Mouse (Mus musculus) hematopoietic stem cell, adult 5-6 weeks (primary cell): ENCODE data around the gene Apold1. TPM values are rescaled to one million over a fixed set of nuclear protein-coding genes. Genes with fewer than 3 reads are reported as not detected.

ENCODE experiments used
- ATAC-seq, 2 experiments: fragments of 125-278 bp in 1 of 2; replicated peaks in 1 of 2; 2 replicates each; pipeline ENCODE4 v1.8.0; 2016 to 2017; ENCODE audit warnings: inconsistent platforms in 2 of 2, mild to moderate bottlenecking in 2 of 2, moderate number of reproducible peaks in 2 of 2, low read depth in 1 of 2, moderate TSS enrichment in 1 of 2; ENCODE audit not compliant: low FRiP score in 2 of 2, poor library complexity in 2 of 2, severe bottlenecking in 2 of 2, insufficient read depth in 1 of 2, low TSS enrichment in 1 of 2
- total RNA-seq: library from RNA; stranded (forward); fragments of 172-1452, 232-1000 nt; gene quantifications from 2 replicates; pipeline ENCODE4 v1.2.3, GENCODE M21; 2017

The Apold1 gene
- total RNA-seq: 0.94 and 2.0 TPM in 2 replicates

DNA sequence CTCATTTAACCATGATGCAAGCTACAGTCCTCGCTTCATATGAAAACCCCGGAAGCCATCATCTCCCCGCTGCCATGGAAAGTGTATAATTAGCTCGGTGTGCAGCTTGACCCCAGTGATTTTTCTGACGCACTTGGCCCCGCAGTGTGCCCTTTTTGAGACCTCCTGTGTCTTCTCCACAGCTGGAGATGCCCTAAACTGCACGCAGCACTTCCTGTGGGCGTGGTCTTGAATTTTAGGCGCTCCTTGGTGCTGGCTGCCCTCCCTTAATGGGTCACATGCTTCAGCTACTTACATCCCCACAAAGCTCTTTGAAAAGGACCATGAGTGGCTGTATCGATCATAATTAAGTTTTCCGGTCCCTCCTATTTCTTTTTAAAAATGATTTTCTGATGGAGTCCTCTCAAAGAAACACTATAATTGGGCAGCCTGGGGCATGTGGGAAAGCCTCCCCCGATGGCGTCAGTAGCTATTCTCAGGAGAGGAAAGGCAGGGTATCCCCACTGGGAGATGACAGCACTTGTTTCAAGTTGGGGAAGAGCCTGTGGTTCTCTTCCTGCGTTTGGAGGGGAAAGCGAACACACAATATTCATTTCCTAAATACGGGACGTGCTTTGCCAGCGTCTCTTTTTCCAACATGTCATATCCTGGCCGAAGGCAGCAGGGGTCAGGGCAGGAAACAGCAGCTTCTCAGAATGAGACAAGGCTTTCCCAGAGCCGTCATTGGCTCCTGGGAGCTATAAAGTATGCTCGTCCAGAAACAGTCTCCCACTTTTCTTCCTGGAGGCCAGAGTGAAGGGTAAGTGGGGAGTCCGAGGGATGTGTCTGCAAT is at the start of gene Apold1:
Gene Apold1 (plus strand): TSS at position 488 of the 832 bp plus-strand sequence.
- 0 out of 4 replicates have a peak, but pooled peaks of 1 of the 2 experiments have one; percentile 19 for ATAC-seq

DNA sequence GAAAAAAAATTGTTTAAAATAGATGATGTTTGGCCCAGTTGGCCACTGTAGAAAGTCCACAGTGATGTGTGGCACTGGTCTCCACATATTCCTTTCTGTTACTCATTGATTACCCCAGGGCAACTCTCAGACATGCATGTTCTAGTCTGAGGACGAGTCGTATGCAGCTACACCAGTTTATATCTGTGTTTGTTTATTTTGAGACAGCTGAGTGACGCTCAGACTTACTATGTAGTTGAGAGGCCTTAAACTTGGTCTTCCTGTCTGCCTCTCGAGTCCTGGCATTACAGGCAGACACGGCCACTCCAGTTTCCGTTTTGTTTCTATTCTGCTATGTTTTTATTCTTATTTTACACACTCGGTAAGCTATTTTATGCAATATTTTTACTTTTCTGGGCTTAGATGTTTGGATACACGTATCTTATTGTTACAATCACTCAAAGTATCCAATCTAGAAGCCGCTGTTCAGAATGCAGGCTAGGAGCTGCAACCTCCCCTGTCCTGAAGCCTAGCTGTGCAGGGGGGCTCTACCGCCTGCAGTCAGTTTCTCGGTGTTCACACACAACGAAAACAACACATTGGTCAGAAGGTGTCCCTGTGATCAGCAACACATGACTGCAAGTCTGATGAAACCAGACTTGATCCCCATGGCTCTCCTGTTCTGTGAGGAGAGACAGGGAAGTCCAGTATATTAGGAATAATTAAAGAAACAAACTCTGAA is 48.9 kb upstream of the Apold1 start:
- no peak for ATAC-seq

DNA sequence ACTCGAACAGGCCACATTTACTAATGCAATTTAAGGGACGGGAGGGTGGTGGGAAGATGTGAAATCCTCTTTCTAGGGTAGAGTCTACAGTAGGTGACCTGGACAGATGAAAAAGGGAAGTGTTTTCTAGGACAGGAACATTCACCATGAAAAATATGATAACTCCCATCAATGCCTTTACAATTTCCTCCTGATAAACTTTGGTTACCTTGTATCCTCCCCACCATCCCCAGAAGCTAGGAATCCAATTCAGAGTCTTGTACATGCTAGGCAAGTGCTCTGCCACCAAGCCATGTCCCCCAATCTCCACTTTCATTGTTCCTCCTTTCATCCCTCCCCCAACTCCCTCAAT is 48.3 kb upstream of the Apold1 start:
- no peak for ATAC-seq

DNA sequence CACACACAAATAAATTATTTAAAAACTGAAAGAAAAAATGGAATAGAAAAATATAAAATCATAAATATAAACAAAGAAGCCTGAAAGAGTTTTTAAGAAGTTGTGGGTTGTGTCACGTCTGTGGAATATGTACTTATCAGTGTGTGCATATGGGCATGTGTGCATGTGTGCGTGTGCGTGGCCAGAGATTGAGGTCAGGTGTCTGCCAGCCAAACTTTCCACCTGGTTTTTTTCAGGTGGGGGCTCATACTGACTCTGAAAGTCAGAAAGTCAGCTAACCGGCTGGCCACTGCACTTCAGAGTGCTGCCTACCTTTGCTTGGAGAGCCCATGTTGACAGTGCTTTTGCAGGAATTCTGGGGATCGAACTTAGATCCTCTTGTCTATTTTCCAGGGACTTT is 47.2 kb upstream of the Apold1 start:
- no peak for ATAC-seq

DNA sequence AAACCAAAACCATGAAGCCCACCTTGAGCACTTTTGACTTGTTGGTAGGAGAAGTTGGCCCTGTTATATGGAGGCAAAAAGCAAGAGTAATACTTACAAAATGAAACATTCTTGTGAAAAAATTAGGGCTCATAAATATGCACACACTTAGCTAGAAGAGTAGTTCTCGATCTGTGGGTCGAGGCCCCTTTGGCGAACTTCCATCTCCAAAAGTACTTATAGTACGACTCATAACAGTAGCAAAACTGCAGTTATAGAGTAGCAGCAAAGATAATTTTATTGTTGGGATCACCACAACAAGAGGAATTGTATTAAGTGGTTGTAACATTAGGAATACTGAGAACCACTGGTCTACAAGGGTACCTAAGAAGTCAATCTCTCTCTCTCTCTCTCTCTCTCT is 41.7 kb upstream of the Apold1 start:
- no peak for ATAC-seq

DNA sequence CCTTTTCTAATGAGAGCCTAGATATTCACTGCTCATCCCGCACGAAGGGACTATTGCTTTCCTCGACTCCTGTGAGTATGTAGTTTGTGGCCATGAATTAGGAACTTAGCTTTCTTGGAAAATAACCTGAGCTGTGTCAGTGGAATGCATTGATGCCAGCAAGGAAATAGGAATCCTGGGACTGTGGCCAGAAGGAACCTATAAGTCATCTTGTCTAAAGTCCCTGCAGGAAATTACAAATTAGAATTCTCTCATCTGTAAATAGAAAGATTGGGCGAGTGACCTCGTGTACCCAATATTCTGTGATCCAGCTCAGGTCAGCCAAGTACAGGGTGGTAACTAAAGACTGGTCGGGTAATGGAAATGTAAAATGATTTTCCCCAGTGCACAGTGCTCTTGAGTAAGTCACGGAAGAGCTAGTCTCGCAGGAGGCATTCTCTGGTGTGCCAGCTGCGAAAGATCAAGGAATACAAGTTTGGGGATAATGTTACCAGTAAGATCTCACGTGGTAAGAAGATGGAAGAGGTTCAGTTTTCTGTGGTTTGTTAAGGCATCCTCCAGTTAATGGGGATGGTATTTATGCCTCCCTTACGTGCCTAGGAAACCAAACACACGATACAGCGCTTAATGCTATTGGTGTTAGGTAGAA is 37.6 kb upstream of the Apold1 start:
- ATAC-seq: no peak

DNA sequence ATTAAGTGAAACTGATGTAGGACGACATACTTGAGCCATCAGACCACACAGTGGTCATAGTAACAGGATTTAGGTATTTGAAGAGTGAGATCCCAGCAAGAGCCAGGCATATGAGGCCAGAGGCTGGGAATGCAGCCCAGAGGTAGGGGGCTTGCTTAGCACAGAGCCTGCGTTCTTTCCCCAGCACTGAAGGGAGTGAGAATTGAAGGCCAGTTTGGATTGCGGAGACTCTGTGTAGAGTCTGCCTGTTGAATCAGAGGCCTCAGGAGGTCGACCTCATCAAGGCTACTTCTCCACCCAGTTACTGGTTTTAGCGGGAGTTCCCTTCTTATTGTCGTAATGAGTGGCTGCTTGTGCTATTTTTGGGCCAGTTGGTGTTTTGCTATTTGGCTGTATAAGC is 35.5 kb upstream of the Apold1 start:
- ATAC-seq: no peak

DNA sequence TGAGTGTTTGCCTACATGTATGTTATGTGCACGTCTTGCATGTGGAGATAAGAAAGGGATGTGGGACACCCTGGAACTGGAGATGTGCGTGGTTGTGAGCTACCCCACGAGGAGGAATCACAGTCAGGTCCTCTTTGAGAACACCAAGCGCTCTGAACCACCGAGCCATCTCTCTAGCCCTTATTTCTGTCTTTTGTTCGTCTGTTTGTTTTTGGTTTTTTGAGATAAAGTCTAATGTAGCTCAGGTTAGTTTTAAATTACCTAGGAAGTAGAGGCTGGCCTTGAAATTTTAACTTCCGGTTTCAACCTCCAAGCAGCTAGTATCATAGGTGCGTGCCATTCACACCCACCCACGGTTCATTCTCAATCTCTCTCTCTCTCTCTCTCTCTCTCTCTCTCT is 34.7 kb upstream of the Apold1 start:
- no peak for ATAC-seq

DNA sequence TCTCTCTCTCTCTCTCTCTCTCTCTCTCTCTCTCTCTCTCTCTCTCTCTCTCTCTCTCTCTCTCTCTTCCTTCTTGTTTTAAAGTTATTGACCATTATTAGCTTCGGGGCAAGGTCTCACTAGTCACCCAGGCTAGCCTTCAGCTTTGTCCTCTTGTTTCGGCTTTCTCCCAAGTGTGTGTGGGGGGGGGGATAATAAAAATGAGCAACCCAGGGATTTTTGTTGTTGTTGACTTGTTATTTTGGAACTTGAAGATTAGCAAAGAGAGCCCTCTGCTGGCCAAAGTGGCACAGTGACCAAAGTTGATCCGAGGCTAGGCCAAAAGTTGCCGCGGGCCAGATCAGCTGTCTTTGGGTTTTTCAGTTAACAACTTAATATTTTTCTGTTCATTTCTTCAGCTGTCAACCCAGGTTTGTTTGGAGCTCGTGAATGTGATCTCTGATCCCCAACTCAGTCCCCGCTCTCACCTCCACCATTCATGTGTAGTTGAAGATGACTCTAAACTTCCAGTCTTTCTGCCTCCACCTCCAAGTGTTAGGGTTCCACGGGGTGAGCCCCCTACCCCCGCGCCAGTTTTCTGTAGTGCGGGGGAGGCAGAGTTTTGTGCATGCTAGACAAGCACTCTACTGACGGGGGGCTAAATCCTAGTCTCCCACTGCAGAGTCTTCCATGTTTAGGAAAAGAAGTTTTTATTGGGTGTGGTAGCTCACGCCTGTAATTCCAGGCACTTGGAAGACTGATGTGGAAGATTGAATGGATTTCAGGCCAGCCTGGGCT is 34.0 kb upstream of the Apold1 start:
- peak; percentile 59 to 61; a peak in 3 of 4 replicates for ATAC-seq

DNA sequence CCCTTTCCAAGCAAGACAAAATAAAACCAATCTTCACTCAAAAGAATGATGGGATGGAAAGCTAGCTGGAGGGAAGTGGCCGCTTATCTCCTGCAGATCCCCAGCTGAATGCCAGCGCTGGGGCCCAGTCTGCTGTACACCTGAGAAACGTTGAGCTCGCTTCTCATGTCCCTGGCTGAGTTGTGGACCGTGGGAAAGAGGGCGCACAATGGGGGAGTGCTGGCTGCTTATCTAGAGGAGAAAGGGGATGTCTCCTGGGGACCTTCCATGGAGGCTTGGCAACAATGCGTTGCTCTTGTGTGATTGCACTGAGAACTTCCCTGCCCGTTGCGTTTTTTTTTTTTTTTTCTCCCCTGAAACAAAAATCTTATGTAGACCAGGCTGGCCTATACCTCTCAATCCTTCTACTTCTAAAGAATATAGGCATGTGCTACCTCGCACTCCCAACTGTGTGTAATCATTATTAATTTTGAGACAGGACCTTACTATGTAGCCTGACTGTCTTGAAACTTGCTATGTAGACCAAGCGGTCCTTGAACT is 32.9 kb upstream of the Apold1 start:
- no peak for ATAC-seq

DNA sequence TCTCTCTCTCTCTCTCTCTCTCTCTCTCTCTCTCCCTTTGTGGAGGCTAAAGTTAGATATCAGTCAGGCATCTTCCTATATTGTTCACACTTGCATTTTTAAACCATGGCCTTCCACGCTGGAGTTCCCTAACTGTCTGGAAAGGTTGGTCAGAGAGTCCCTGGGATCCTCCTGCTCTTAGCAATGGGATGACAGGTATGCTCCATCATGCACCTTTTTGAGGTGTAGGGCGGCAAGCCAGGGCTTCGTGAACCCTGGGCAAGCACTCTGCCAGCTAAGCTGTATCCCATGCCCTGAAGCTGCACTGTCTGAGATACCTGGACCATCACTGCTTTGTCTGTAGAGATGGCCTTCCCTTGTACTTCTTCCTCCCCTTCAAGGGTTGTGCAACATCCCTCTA is 32.3 kb upstream of the Apold1 start:
- ATAC-seq: no peak

DNA sequence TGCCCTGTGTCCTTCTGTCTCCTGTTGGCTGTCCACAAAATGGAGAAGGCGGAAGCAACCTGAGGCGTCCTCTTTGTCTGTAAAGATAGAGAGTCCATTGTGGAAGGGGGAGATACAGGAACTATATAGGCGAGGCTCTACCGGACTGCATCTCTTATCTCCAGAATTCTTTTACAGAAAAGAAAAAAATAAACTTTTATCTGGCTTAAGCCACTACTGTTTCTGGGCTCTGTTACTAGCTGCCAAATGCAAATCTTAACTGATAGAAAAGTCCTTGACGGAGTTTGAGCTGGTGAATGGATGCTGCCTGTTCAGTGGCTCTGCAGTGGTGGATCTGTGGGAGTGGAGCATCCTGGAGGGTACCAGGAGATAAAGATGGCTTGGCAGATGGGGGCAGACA is 30.2 kb upstream of the Apold1 start:
- ATAC-seq: no peak

DNA sequence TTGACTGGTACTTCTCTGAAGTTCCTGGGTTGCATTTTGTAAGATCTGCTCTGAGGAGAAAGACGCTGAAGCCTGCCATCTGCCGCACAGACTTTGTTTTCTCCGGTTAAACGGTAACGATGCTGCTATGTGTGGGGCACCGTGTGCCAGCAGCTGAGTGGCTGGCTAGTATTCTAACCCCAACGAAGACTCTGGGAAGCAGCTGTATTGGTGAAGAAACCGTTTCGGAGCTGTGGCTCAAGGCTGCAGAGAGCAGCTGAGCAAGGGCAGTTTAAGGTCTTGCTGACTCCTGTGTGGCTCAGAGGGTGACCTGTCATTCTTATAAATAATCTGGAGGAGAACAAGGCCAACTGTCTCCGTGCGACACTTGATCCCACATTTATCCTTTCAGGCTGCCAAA is 27.5 kb upstream of the Apold1 start:
- ATAC-seq: no peak

DNA sequence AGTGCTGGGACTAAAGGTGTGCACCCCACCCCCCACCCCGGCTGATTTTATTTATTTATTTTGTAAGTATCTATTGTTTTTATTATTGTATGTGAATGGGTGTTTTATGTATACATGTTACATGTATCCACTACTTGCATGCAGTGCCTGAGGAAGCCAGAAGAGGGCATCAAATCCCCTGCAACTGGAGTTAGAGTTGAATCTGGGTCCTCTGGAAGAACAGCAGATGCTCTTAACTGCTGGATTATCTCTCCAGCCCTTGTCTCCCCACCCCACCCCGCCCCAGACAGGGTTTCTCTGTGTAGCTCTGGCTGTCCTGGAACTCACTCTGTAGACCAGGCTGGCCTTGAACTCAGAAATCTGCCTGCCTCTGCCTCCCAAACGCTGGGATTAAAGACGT is 25.1 kb upstream of the Apold1 start:
- no peak for ATAC-seq

DNA sequence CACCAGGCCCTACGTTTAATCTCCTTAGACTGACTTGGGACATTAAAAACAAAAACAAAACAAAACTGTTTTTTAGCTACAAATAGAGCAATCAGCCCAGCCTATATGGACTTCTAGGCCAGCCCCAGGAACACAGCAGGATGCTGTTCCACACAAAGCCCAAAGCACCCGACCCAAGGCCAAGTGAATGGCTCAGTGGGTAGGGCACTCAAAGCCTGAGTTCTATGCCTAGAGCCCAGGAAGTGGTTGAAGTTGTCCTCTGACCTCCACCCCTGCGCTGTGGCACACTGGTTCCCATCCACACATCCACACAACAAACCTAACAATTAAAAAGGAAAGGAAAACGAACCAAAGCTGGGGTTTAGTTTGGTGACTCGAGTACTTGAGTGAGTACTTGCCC is 20.2 kb upstream of the Apold1 start:
- ATAC-seq: no peak

DNA sequence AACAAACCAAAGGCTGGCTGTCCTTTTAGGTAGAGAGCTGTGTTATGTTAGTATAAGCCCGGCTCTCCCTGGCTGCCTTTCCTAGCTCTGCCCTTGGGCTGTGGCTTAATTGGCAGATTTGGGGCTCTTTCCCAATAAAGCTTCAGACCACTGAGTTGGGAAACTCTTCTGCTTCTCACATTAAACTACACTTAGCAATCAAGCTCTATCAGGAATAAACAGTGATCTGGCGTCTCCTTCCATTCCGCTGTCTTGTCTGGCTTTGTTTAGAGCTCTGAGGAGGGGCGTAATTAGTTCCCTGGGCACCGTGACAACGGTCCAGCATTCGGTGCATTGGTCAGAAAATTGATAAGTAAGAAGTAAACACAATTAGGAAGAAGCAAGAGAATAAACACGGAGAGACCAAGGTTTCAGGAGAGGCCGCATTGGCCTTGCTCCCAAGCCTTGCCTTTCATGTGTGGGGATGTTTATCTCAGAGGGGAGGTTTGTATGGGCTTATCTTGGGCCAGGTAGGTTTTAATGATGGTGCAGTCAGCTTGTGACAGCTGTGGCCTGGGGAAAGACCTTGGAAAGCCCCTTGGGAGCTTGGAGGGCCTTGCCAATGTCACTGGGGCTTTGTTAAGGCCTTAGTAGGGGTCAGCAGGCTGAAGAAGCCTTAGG is 19.5 kb upstream of the Apold1 start:
- ATAC-seq: no peak

DNA sequence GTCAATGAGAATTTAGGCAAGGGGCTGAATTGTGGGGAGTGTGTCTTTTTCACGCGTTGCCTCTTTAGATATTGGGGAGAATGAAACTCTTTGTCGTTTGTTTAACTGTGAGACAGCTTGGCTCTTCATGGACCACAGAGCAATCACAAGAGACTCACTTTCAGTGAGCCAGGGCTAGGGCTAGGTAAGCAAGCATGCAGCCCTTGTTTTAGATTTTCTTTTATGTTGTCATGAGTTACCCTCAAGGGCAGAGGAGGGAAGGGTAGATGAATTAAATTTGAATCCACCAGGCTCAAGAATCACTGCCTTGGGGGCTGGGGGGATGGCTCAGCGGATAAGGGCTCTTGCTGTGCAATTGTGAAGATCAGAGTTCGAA is 19.0 kb upstream of the Apold1 start:
- ATAC-seq: no peak
